Mouse (Mus musculus) urinary bladder, adult 2 months (tissue): ENCODE data around the gene Fars2. TPM values are rescaled to one million over a fixed set of nuclear protein-coding genes. Genes with fewer than 3 reads are reported as not detected.

Experiments
- DNase-seq: peaks from one replicate; pipeline ENCODE4 v3.0.0; 2022; ENCODE audit warnings: low spot score
- polyA plus RNA-seq: library from polyadenylated mRNA; depleted of rRNA; stranded (reverse); fragments of >200 nt; gene quantifications from 2 replicates; pipeline ENCODE4 v1.2.3, GENCODE M21; 2012

Gene Fars2
- polyA plus RNA-seq, 1 experiment, result 34.8 TPM

- DNase-seq, result no peak
Observed at GRCm38 (mm10) chr13:36683581-36683980, 566.4 kb downstream of the Fars2 start.

DNA sequence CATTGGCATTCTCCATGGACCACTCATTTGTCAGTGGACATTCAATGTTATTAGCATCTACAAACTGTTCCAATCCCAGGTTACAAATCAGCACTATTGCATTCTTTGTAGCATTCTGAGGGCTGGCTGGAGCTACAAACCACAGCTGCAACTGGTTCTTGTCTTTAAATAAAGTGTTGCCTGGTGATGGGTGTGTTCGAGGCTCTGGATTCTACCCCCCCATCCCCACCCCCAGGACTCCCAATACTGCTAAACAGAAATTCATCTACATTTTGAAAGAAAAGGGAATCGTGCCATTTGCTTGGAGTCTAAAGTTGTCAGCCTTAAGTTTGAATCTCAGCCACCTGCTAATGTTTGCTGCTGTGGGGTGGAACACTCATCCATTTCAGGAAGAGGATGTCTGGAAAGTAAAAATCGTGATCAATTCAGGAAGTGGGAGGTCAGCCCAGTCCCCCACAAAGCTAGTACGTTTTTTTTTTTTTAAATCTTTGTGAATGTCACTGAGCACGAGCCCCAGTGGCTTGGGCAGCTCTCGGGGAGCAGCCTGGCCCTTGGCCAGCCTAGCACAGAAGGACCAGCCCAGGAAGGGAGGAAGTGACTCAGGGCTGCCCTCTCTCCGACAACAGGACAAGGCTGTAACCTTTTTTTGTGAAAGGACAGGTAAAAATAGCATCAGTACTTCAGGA lies 578.4 kb downstream of the Fars2 start:
- DNase-seq, result no peak

DNA sequence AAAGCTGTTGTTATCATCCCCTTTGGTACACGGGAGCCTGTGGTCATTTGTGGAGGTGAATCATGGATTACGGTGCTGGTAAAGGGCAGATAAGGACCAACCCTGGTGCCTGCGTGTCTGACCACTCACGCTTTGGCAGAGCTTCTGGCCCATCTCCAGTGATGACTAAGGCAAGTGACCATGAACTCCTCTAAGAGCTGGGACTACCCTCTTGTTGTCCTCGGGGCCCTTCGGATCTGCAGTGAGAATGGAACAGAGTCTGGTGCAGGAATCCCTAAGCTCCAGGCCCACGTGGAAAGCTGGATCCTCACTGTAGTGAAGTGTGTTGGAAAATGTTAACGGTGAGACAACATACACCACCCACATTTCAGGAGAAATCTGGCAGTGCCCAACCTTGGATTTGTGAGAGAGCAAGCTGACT lies 579.1 kb downstream of the Fars2 start:
- DNase-seq, result peak; percentile 24

- no peak for DNase-seq
Observed at GRCm38 (mm10) chr13:36707088-36707690, 590.0 kb downstream of the Fars2 start.

DNA sequence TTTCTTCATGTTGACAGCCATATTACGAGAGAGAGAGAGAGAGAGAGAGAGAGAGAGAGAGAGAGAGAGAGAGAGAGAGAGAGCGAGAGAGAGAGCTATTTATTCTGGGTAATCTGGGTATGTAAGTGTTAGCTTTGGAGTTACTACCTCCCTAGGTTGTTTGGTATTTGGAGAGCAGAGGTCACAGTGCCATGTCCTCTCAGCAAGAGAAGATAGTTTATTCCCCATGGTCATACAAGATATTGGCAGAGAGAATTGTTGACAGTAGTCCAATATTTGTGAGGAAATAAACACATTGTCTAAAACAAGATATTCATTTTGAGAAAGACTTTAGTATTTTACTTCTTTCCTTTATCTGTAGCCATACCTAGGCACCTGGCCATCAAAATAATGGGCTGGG lies 596.9 kb downstream of the Fars2 start:
- no peak for DNase-seq

DNA sequence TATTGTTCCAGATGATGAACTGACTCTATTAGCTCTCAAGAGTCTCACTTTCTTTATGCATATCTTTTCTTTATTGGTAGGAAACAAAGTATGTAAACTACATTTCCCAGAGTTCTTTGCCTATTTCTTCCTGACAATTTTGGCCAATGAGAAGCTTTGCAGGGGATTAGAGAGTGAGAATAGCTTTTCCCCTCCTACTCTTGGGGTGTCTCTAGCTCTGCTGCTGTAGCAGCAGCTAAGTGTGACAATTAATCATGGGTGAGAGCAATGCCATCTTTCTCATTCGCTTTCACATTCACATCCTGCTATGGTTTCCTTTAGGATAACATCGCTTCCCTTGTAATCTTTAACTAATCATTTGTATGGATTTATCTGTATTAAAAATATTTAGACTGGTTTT lies 599.5 kb downstream of the Fars2 start:
- DNase-seq, result no peak

- no peak for DNase-seq
Observed at GRCm38 (mm10) chr13:36717376-36717775, 600.2 kb downstream of the Fars2 start.

DNA sequence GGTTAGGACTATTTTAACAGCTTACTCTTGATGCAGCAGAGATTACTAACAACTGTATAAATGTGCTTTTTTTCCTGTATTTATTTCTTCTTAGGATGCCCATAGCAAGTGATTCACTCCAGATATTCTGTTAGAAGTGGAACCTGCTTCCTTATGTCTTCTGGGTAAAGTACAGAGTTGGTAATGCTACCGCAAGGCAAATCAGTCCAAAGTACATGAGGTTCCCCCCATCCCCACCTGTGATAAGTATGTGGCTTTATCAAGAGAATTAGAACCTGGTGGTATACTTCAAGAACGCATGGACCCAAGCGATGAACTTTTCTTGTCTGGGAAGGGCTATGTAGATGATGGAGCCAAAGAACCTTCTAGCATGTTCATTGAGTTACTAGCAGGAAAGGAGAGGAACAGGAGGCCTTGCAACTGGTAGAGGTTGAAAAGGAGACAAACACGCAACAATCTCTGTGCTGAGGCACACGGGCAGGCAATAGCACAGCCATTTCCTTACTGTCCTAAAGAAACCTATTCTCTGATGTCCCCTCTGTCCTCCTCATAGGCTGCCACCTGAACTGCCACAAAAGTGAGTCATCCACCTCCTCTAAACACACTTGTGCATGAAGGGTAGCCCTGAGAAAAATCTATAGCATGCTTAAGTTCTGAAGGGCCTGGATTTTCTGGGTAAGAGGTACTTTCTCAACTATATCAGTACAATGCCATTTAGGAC lies 603.2 kb downstream of the Fars2 start:
- no peak for DNase-seq

DNA sequence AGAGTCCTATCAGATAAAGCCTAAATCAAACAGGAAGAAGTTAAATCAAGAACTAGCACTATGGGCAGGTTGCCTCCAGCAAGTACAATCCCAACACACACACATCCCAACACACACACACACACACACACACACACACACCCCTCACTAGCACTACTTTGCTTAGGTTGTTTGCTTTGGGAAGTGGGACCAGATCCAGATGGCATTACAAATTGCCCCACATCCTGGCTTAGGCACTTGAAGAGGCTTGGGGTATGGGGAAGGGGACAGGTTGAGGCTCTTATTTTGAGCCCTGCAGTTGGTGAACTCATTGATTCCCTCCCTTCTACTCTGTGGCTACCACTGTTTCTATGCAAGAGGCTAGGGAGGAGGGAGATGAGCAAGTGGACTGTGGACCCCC lies 605.1 kb downstream of the Fars2 start:
- no peak for DNase-seq

DNA sequence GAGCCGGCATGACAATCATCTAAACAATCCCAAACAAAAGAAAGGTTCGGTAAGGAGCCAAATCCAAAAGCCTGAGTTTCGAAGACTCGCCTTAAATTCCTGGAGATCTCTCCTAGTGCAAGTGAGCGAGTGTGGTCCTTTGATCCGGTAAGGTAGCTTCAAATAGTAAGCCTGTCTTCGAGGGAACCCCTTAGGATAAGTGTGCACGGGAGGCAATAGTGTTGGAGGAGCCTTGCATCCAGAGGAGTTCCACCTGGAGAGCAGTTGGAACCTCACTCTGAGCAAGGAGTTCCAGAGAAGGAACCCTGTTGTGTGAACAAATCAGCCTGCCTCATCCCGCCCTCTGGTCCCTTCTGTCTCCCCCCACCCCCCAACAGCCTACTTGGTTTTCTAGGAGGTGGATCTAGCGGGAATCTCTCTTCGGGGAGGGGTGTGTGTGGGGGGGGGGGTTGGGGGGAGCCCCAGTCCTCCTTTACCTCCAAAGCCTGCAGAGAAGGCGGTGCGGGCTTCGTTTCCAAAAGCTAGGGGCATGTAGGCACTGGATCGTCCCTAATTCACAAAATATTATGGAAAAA lies 606.6 kb downstream of the Fars2 start:
- no peak for DNase-seq

- DNase-seq, result no peak
Observed at GRCm38 (mm10) chr13:36724533-36725470, 607.6 kb downstream of the Fars2 start.

- DNase-seq, result no peak
Observed at GRCm38 (mm10) chr13:36725881-36726280, 608.7 kb downstream of the Fars2 start.

DNA sequence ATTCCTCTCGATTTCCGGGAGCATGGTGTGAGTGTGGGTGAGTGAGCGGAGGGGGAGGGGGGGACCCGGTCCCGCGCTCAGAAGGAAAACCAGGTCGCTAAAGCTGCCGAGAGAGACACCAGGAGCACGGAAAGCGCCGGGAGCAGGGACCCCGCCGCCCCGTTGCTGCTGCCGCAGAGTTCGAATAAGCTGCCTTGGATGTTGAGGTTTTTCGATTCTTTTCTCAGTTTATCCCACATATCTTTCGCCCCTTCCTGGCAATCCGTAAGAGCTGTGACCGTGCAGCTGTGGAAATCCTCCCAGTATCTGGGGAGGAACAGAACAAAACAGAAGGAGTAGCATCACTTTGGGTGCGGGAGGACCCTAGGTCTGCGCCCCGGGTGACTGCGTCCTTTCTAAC lies 609.3 kb downstream of the Fars2 start:
- DNase-seq, result no peak

DNA sequence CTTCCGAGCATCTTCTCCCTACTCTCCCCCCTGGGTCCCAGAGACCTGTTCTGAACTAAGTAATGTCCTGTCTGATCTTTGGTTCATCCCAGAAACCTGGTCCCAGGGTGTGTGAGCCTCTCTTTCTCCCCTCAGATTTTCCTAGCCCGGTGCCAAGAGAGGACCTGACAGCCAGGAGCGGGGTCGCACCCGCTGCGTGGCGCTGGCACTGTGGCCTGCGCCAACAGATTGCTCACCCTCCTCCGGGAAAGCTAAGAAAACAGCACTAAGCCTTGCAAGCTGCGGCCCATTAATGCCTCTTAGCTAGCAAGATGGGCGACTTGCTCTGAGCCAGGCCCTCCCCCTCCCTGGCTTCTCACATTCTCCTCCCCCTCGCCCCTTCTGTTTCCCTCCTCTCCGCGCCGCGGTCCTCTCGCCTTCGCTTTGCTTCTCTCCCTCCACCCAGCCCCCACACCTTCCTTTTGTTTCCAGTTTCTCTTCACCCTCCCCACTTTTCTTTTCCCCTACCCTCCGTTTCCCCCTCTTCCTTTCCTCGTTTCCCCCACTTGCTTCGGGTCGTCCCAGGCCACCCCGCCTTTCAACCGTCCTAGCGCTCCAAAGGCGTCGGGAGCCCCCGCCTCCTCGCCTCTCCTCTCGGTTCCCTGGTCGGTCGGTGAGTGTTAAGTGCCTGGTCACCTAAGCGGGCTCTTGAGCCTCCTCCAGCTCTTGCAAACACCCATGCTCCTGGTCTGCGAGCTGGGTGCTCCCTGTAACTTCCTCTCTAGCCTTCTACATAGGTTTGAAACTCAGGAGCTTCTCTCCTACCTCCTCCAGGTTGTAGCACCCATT lies 610.0 kb downstream of the Fars2 start:
- DNase-seq, result no peak

DNA sequence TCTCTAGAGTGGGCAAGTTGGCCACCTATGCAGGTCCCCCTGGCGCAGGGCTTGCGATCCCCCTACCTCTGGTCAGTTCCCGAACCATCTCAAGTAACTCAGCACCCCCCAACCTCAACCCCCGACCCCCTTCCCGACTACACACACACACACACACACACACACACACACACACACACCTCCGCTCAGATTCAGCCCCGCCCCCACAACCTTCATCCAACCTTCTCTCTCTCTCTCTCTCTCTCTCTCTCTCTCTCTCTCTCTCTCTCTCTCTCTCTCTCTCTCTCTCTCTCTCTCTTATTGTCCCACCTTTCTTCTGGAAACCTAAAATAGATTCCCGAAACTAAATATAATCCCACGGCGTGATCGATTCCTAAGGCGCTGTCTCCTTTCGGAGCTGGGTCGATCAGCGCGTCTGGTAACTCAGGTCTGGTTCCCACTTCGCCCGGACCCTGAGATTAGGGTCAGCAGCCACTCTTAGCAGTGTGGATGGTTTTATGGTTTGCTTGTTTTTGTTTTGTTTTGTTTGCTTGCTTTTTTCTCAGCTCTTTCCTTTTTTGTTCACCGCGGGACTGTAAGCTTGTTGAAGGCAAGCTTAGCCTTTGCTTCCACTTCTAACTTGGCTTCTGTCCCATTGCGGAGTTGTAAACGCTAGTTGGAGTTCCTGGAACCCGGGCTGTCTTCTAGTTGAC lies 610.7 kb downstream of the Fars2 start:
- DNase-seq, result no peak

DNA sequence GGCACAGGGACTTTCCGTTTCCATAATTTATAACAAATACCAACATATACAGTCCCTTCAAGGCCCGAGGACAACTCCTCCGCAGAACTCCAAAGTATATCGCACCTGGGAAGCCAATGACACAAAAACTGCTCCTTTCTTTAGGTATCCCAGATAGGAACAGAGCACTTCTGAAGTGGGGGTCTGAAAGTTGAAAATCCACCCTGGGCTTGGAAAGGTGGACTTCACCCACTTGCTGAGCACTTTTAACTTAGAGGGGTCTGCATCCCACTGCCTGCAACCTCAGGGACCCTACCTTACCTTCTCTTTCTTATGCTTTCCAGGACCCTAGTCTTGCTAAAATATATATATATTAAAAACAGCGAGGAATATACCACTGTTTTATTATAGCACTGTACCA lies 611.3 kb downstream of the Fars2 start:
- DNase-seq, result no peak

DNA sequence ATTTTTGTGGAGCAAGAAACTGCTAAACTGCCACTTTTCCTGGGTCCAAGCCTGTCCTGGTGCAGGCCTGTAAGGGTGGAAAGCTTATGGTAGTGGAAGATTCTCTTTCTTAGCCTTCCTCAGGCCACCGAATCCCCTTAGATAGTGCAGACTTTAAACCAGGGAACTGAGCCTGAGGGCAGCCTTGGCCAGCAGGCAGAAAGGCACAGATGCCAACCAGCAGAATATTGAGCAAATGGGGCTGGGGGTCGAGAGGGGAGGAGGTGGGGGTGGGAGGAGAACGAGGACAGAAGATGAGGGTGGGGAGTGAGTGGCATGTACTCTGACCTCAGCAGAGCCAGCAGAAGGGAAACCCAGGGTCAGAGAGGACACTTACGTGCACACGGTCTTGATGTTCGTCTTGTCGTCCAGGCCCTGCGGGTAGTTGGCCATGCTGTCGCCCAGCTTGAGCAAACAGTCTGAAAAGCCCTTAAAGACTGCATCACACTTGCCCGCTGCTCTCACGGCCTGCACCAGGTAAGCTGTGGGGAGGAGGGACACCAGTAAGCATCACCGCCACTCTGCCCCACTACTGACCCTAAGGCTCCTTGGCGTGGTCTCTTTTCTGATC lies 612.6 kb downstream of the Fars2 start:
- no peak for DNase-seq

DNA sequence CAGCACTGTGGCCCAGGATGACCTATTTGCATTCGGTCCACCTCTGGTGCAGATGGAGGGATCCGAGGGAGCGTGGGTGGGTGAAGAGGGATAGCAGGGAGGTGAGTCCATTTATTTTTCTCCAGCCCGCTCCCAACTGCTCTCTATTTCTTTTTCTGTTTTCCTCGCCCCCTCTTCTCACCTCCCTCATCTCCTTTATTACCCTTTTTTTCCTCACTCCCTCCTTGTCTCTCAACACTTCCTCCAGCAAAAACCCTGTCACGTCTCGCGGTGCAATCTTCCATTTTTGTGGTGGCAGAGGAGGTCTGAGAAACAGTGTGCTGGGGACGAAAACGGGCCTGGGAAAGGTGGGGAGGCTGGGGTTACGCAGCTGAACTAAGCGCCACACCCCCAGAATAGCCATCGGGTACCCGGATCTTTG lies 613.1 kb downstream of the Fars2 start:
- no peak for DNase-seq
